Mouse (Mus musculus): ENCODE data around the gene Atp6v0a2.
"Not testable (repeated sequence)": the region's sequence is repeated elsewhere in the genome, so short reads cannot be mapped to it uniquely, and the experiment has no call there.

Atp6v0a2 gene

GRCm38 (mm10) chr5:124628448-124629363 is at the start of gene Atp6v0a2:
Gene Atp6v0a2, plus strand, starts transcription at chr5:124628576.
- peak; percentile 95 for DNase-seq (ENCODE audit: low spot score)

- peak; percentile 95 for DNase-seq (ENCODE audit: low spot score)
Observed at GRCm38 (mm10) chr5:124578633-124579317, 49.6 kb upstream of the Atp6v0a2 start, which contains the start of the genes Eif2b1 and Gtf2h3. Gene Eif2b1, minus strand, starts transcription at chr5:124579131. Gene Gtf2h3, plus strand, starts transcription at chr5:124579140.

GRCm38 (mm10) chr5:124582515-124582914 is 45.9 kb upstream of the Atp6v0a2 start:
- DNase-seq (ENCODE audit: low spot score): no peak

- DNase-seq (ENCODE audit: low spot score): no peak
Observed at GRCm38 (mm10) chr5:124592768-124593167, 35.6 kb upstream of the Atp6v0a2 start.

- peak; percentile 84 for DNase-seq (ENCODE audit: low spot score)
Observed at GRCm38 (mm10) chr5:124598224-124599174, 29.9 kb upstream of the Atp6v0a2 start.

- DNase-seq (ENCODE audit: low spot score): not testable (repeated sequence)
Observed at GRCm38 (mm10) chr5:124599726-124600125, 28.6 kb upstream of the Atp6v0a2 start.

GRCm38 (mm10) chr5:124602349-124602748 is 26.0 kb upstream of the Atp6v0a2 start:
- DNase-seq (ENCODE audit: low spot score): no peak

GRCm38 (mm10) chr5:124604296-124604695 is 24.1 kb upstream of the Atp6v0a2 start:
- DNase-seq (ENCODE audit: low spot score): no peak

- DNase-seq (ENCODE audit: low spot score): no peak
Observed at GRCm38 (mm10) chr5:124605041-124605622, 23.2 kb upstream of the Atp6v0a2 start.

- no peak for DNase-seq (ENCODE audit: low spot score)
Observed at GRCm38 (mm10) chr5:124610965-124611364, 17.4 kb upstream of the Atp6v0a2 start.

- DNase-seq (ENCODE audit: low spot score): no peak
Observed at GRCm38 (mm10) chr5:124614709-124615108, 13.7 kb upstream of the Atp6v0a2 start.

GRCm38 (mm10) chr5:124618711-124619110 is 9.7 kb upstream of the Atp6v0a2 start:
- no peak for DNase-seq (ENCODE audit: low spot score)

GRCm38 (mm10) chr5:124621362-124621761 is 7.0 kb upstream of the Atp6v0a2 start:
- DNase-seq (ENCODE audit: low spot score): no peak

- DNase-seq (ENCODE audit: low spot score): no peak
Observed at GRCm38 (mm10) chr5:124622890-124623289, 5.5 kb upstream of the Atp6v0a2 start.

- DNase-seq (ENCODE audit: low spot score): no peak
Observed at GRCm38 (mm10) chr5:124624291-124624690, 4.1 kb upstream of the Atp6v0a2 start.

- no peak for DNase-seq (ENCODE audit: low spot score)
Observed at GRCm38 (mm10) chr5:124629641-124630040, 1.3 kb downstream of the Atp6v0a2 start.

GRCm38 (mm10) chr5:124631685-124632084 is 3.3 kb downstream of the Atp6v0a2 start:
- DNase-seq (ENCODE audit: low spot score): no peak

GRCm38 (mm10) chr5:124632461-124632860 is 4.1 kb downstream of the Atp6v0a2 start:
- DNase-seq (ENCODE audit: low spot score): no peak

- no peak for DNase-seq (ENCODE audit: low spot score)
Observed at GRCm38 (mm10) chr5:124633425-124633824, 5.0 kb downstream of the Atp6v0a2 start.

- DNase-seq (ENCODE audit: low spot score): not testable (repeated sequence)
Observed at GRCm38 (mm10) chr5:124635068-124635467, 6.7 kb downstream of the Atp6v0a2 start.

- no peak for DNase-seq (ENCODE audit: low spot score)
Observed at GRCm38 (mm10) chr5:124636139-124636538, 7.8 kb downstream of the Atp6v0a2 start.
